Mouse (Mus musculus) ES-E14 (cell line): ENCODE results near the gene Tns3.

ENCODE experiments used
- MAFK ChIP-seq: IDR thresholded peaks from 2 replicates; pipeline ENCODE4 v1.6.1; 2014; ENCODE audit warnings: mild to moderate bottlenecking, low read depth, low read length, inconsistent platforms; ENCODE audit not compliant: insufficient read depth
- ZC3H11A ChIP-seq: IDR thresholded peaks from 2 replicates; pipeline ENCODE4 v1.6.1; 2012; ENCODE audit warnings: low read depth, mild to moderate bottlenecking, inconsistent platforms, low read length, borderline replicate concordance
- ZNF384 ChIP-seq: IDR thresholded peaks from 2 replicates; pipeline ENCODE4 v1.6.1; 2012; ENCODE audit warnings: low read depth, low read length, inconsistent platforms

DNA sequence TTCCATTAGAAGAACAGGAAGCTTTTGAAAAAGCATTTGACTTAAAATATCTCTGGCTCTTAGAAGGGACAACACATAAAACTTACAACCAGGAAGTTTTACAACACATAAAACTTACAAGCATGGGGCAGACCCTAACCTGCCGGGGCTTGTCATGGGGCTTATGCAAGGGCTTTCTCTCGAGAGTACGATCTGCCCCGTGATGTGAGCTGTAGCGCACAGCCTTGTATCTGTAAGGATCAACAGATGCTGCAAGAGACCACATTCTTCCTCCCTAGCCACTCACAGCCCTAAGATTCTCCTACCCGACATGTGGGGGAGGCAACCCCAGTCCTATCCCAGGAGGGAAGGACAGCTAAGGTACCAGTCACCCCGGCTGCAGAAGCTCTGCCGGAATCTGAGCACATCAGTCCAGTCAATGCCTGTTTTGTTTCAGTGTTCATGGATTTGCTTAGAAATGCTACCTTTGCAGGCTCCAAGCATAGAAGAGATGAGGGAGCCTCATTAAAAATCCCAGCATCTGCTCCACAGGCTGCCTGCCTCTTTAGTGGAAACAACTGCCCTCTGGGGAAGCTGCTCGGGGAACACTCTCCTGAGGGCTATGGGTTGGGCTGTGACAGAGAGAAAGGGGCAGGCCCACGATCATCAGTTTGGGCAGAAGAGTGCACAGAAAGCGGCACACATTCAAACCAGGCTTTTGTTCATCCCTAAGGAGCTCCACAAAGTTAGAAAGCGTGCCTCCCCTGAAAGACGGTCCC, 196.8 kb downstream of the Tns3 start:
- TF ChIP-seq MAFK = no peak
- no peak for TF ChIP-seq ZC3H11A
- no peak for TF ChIP-seq ZNF384
